Mouse (Mus musculus) urinary bladder, postnatal 0 days (tissue): Measurements from ENCODE around the gene Gm21679. TPM values are rescaled to one million over a fixed set of nuclear protein-coding genes. Genes with fewer than 3 reads are reported as not detected.

Experiments used
- polyA plus RNA-seq: library from polyadenylated mRNA; unstranded; fragments of >200 nt; fragmentation: Nextera tagmentation; extraction: Ambion mirVana; gene quantifications from 2 replicates; pipeline ENCODE4 v1.2.1, GENCODE M21; 2015

The Gm21679 gene
- not detected in 2 replicates for polyA plus RNA-seq

DNA sequence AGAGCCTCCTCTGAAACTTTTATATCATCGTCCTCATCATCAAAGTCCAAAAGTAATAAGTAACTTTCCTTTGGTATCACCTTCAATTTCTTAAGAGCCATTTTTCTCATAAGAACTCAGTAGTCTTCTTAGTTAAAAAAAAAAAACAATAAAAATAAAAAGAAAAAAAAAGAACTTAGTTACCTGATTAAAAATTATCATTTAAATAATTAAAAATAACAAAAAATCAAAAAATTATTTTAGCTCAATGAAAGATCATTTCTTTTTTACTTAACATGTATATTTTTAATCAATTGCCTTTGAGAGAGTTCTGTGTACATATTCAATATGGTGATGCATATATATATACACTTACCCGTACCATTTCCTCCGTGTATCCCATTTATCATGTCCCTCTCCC, at the start of gene Gm21679:
Gene Gm21679, minus strand, starts transcription at position 101 of the 400 bp plus-strand sequence.

